Mouse (Mus musculus): ENCODE results near the gene Olfr1362.

Gene Olfr1362

DNA sequence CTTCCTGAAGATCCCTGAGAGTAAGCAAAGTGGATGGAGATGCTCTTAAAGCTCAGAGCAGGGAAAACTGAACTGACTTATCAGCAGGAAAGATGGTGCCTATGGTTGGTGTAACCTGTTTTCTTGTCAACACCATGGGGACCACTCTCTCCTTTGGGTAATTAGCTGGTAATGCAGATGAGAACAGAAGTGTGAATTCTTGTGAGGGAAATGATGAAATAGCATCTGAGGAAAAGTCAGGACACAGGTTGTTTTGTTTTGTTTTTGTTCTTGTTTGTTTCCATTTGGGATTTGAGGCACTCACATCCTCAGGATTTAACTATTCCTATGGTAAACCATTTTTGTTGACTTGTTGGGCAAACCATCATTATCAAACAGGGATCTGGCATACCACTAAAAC lies at the start of gene Olfr1362:
Olfr1362 (minus strand) TSS at position 101 of the 400 bp plus-strand sequence.
- no peak for DNase-seq (ENCODE audit: low read depth)

DNA sequence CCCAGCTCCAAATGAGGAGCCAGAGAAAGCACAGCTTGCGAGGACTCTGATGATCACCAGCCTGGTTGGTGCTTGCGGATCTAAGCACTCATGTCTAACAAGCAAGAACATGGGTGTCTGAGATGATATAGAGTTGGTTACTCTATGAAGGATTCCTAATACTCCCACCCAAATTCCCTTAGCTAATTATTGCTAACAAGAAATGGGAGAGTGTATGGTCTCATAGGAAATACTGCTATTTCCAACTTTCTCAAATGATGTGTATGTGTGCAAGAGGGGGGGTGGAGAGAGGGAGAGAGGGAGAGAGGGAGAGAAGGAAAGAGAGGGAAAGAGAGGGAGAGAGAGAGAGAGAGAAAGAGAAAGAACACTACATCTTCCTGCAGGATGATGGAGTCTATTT lies 49.5 kb upstream of the Olfr1362 start, which contains the start of gene Olfr1361:
Olfr1361 (minus strand) TSS at position 101 of the 400 bp plus-strand sequence.
- no peak for DNase-seq (ENCODE audit: low read depth)

DNA sequence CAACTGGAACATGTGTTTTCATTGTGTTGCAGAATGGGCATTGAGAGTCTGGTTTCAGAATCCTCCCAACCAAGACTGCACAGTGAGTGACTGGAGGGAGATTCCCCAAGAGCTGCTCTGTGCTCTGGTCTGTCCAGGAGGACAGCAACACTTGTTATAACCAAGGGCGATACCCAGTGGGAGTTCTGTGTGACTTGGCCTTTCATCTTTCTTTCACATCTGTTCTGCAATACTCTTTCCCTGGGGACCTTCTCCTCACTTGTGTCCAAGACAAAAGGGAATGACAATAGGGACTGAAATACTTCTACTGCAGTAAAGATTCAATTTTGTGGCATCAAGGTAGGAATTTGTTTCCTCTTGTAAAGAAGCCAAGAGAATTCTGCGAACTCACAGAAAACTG lies 28.6 kb upstream of the Olfr1362 start, which contains the start of gene Olfr11:
Olfr11 (minus strand) TSS at position 101 of the 400 bp plus-strand sequence.
- no peak for DNase-seq (ENCODE audit: low read depth)

DNA sequence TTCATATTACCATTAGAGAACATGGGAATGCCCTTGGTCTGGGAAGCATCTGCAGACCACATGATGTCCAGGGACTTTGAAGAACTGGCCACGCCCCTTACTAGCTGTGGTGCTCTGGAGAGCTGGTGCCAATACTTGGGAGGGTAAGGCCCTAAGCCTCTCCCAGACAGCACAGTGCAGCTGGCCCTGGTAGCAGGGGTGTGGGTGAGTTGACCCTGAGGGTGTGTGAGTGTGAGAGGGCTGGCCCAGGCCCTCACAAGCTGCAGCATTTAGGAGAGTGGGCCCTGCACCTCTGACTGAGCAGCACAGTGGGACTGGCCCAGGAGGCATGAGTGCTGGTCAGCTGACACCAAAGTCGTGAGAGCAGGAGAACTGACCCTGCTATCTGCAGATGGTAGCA lies 22.2 kb downstream of the Olfr1362 start:
- DNase-seq (ENCODE audit: low read depth), result no peak

DNA sequence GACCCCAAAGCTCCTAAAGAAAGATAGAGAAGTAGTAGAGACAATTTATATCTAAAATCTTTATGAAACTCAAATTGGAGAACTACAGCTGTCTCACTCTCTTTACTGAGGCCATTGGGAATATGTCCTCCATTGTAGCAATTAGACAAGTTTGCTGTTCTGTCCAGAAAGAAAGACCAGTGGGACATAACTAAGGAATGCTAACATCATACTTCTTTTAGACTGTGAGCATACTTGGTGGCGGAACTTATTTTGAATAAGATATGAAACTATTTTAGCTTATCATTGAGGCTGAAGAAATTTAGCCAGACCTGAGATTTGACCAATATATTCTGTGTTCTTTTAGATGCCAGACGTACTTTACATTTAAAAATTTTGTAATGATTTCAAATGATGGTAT lies 32.2 kb downstream of the Olfr1362 start, which contains the start of gene Olfr1364:
Olfr1364 (minus strand) TSS at position 101 of the 400 bp plus-strand sequence.
- DNase-seq (ENCODE audit: low read depth), result no peak

Data from fibroblast of lung, adult 2 months (primary cell).